Mouse (Mus musculus) heart, adult 2 months (tissue): ENCODE measurements around the gene Tpcn1.

Source experiments
- CTCF ChIP-seq: fragments of 200-600 bp; IDR thresholded peaks from 2 replicates; pipeline ENCODE4 v1.8.1; 2022; ENCODE audit warnings: antibody characterized with exemption, mild to moderate bottlenecking, moderate library complexity
- EP300 ChIP-seq: fragments of 200-500 bp; IDR thresholded peaks from 2 replicates; pipeline ENCODE4 v1.6.1; 2011; ENCODE audit warnings: low read depth, low read length, control low read depth; ENCODE audit not compliant: insufficient read depth
- POLR2A ChIP-seq: fragments of 200-500 bp; IDR thresholded peaks from 2 replicates; pipeline ENCODE4 v1.6.1; 2011; ENCODE audit warnings: mild to moderate bottlenecking, low read depth, low read length, control low read depth; ENCODE audit not compliant: insufficient read depth

- TF ChIP-seq POLR2A = no peak
- TF ChIP-seq CTCF = no peak
- TF ChIP-seq EP300 = no peak
These were observed 92.7 kb downstream of the Tpcn1 start for GRCm38 (mm10) chr5:120495703-120496226.
